Mouse (Mus musculus) liver, adult 2 months (tissue): ENCODE results near the gene Hddc3. TPM values are rescaled to one million over a fixed set of nuclear protein-coding genes. Genes with fewer than 3 reads are reported as not detected.

Experiments used
- DNase-seq: peaks from one replicate; pipeline ENCODE4 v3.0.0-alpha.2; 2011; ENCODE audit warnings: low read depth, low spot score; ENCODE audit errors: extremely low read depth
- H3K27ac ChIP-seq: fragments of 200-500 bp; replicated peaks from 2 replicates; pipeline ENCODE4 v1.5.1; 2012; ENCODE audit warnings: low read depth, mild to moderate bottlenecking, control low read depth, inconsistent platforms, low read length; ENCODE audit not compliant: insufficient read depth
- H3K27me3 ChIP-seq: fragments of 200-500 bp; 2 replicates; pipeline ENCODE4 v1.6.1; 2012; ENCODE audit warnings: mild to moderate bottlenecking, moderate library complexity, low read length, inconsistent platforms; ENCODE audit not compliant: control insufficient read depth, insufficient read depth
- H3K36me3 ChIP-seq: fragments of 200-500 bp; 2 replicates; pipeline ENCODE4 v1.6.1; 2012; ENCODE audit warnings: low read length, inconsistent platforms; ENCODE audit not compliant: control insufficient read depth, insufficient read depth
- H3K4me1 ChIP-seq: fragments of 200-500 bp; 2 replicates; pipeline ENCODE4 v1.6.1; 2011; ENCODE audit warnings: low read length; ENCODE audit not compliant: control insufficient read depth, insufficient read depth
- H3K4me3 ChIP-seq: fragments of 200-500 bp; 2 replicates; pipeline ENCODE4 v1.5.1; 2011; ENCODE audit warnings: low read depth, mild to moderate bottlenecking, control low read depth, low read length, moderate library complexity; ENCODE audit not compliant: insufficient read depth
- H3K79me2 ChIP-seq: fragments of 200-500 bp; 2 replicates; pipeline ENCODE4 v1.6.1; 2012; ENCODE audit warnings: inconsistent platforms, mild to moderate bottlenecking, low read length, moderate library complexity; ENCODE audit not compliant: control insufficient read depth, insufficient read depth
- H3K9ac ChIP-seq: fragments of 200-500 bp; 2 replicates; pipeline ENCODE4 v1.6.1; 2012; ENCODE audit warnings: low read depth, mild to moderate bottlenecking, control low read depth, inconsistent platforms, low read length
- CTCF ChIP-seq: fragments of 200-500 bp; IDR thresholded peaks from 2 replicates; pipeline ENCODE4 v1.5.1; 2011; ENCODE audit warnings: low read depth, low read length, control low read depth
- POLR2A ChIP-seq: fragments of 200-500 bp; IDR thresholded peaks from 2 replicates; pipeline ENCODE4 v1.6.1; 2011; ENCODE audit warnings: low read length, control low read depth; ENCODE audit not compliant: insufficient read depth; ENCODE audit errors: extremely low read depth
- WGBS: fragments of 180-500 bp; shearing (Covaris S2); methylation state at CpG from one replicate; pipeline ENCODE4 v1.1.7; 2018; 5-methylcytosine and 5-hydroxymethylcytosine counted together
- polyA plus RNA-seq: library from polyadenylated mRNA; depleted of rRNA; stranded (reverse); fragments of >200 nt; gene quantifications from 2 replicates; pipeline ENCODE4 v1.2.3, GENCODE M21; 2012
- total RNA-seq: library from RNA; depleted of rRNA; stranded (reverse); fragments of >200 nt; gene quantifications from 2 replicates; pipeline ENCODE4 v1.2.3, GENCODE M21; 2014

Hddc3 gene
- total and polyA plus RNA-seq, 2 experiments, result 8.7 to 28.3 TPM

- Histone ChIP-seq H3K4me3 (no peak overlapping the region), H3K4me1 (peaks cover 2% of the 10 kb centered on the region; the same call in 1 of the 2 replicates), H3K27ac (no peak overlapping the region), H3K27me3 (no peaks in the 10 kb centered on the region), H3K79me2 (no peaks in the 10 kb centered on the region), H3K9ac (no peak overlapping the region), H3K36me3 (peaks cover 4% of the 10 kb centered on the region)
- 96% methylated on average over 16 of the region's 16 CpGs for WGBS
- TF ChIP-seq CTCF (no peak), POLR2A (no peak)
- DNase-seq, result no peak
Measured at GRCm38 (mm10) chr7:80325292-80325868, 17.5 kb upstream of the Hddc3 start.

GRCm38 (mm10) chr7:80326076-80326475 lies 16.8 kb upstream of the Hddc3 start:
- TF ChIP-seq POLR2A, result no peak
- TF ChIP-seq CTCF, result no peak
- H3K27me3 ChIP-seq, result no peaks in the 10 kb centered on the region
- 96% methylated on average over 19 of the region's 19 CpGs for WGBS
- no peak overlapping the region for H3K27ac ChIP-seq
- H3K79me2 ChIP-seq, result no peaks in the 10 kb centered on the region
- peaks cover 2% of the 10 kb centered on the region; the same call in 1 of the 2 replicates for H3K4me1 ChIP-seq
- no peak overlapping the region for H3K9ac ChIP-seq
- no peak overlapping the region for H3K4me3 ChIP-seq
- DNase-seq, result no peak
- H3K36me3 ChIP-seq, result peaks cover 4% of the 10 kb centered on the region

- Histone ChIP-seq H3K9ac (no peak overlapping the region), H3K27me3 (no peaks in the 10 kb centered on the region), H3K27ac (no peak overlapping the region), H3K36me3 (peaks cover 20% of the 10 kb centered on the region), H3K79me2 (no peaks in the 10 kb centered on the region), H3K4me1 (no peaks in the 10 kb centered on the region), H3K4me3 (no peak overlapping the region)
- no peak for DNase-seq
- TF ChIP-seq POLR2A, result no peak
- TF ChIP-seq CTCF, result no peak
- 89% methylated on average over 8 of the region's 8 CpGs for WGBS
Measured at GRCm38 (mm10) chr7:80330278-80330677, 12.6 kb upstream of the Hddc3 start.

- peaks cover 22% of the 10 kb centered on the region for H3K36me3 ChIP-seq
- no peak overlapping the region for H3K9ac ChIP-seq
- WGBS, result 99% methylated on average over 19 of the region's 19 CpGs
- H3K4me3 ChIP-seq, result no peak overlapping the region
- H3K27ac ChIP-seq, result no peak overlapping the region
- TF ChIP-seq CTCF (no peak), POLR2A (no peak)
- no peak for DNase-seq
- no peaks in the 10 kb centered on the region for H3K79me2 ChIP-seq
- H3K27me3 ChIP-seq, result no peaks in the 10 kb centered on the region
- H3K4me1 ChIP-seq, result no peaks in the 10 kb centered on the region
Measured at GRCm38 (mm10) chr7:80331433-80331832, 11.5 kb upstream of the Hddc3 start.

- H3K36me3 ChIP-seq, result peaks cover 20% of the 10 kb centered on the region
- no peak for TF ChIP-seq CTCF
- TF ChIP-seq POLR2A, result no peak
- no peak overlapping the region for H3K9ac ChIP-seq
- H3K27me3 ChIP-seq, result no peaks in the 10 kb centered on the region
- no peaks in the 10 kb centered on the region for H3K79me2 ChIP-seq
- H3K4me1 ChIP-seq, result peaks cover 3% of the 10 kb centered on the region; the same call in 1 of the 2 replicates
- 90% methylated on average over 4 of the region's 4 CpGs for WGBS
- H3K27ac ChIP-seq, result no peak overlapping the region
- DNase-seq, result no peak
- H3K4me3 ChIP-seq, result no peak overlapping the region
Measured at GRCm38 (mm10) chr7:80334848-80335247, 8.1 kb upstream of the Hddc3 start.

GRCm38 (mm10) chr7:80336932-80337331 lies 6.0 kb upstream of the Hddc3 start:
- Histone ChIP-seq H3K27me3 (no peaks in the 10 kb centered on the region), H3K4me1 (peaks cover 3% of the 10 kb centered on the region; the same call in 1 of the 2 replicates), H3K79me2 (no peaks in the 10 kb centered on the region), H3K9ac (no peak overlapping the region), H3K36me3 (peaks cover 20% of the 10 kb centered on the region), H3K4me3 (no peak overlapping the region), H3K27ac (no peak overlapping the region)
- 84% methylated on average over 3 of the region's 3 CpGs for WGBS
- no peak for DNase-seq
- TF ChIP-seq CTCF, result no peak
- TF ChIP-seq POLR2A, result no peak
